Mouse (Mus musculus) kidney, adult 2 months (tissue): ENCODE results near the gene Bcs1l.

Experiments
- CTCF ChIP-seq: fragments of 200-500 bp; conservative IDR thresholded peaks from 2 replicates; pipeline ENCODE4 v1.5.1; 2011; ENCODE audit warnings: low read depth, mild to moderate bottlenecking, control low read depth, low read length, moderate library complexity, mixed read lengths; ENCODE audit not compliant: insufficient read depth, insufficient read length
- POLR2A ChIP-seq: fragments of 200-500 bp; IDR thresholded peaks from one replicate; pipeline ENCODE4 v1.6.1; 2011; ENCODE audit warnings: low read depth, low read length, control low read depth

GRCm38 (mm10) chr1:74594434-74594833 lies 6.3 kb downstream of the Bcs1l start:
- TF ChIP-seq CTCF (no peak), POLR2A (no peak)
